Mouse (Mus musculus): ENCODE measurements around the gene Ifi202b. TPM values are rescaled to one million over a fixed set of nuclear protein-coding genes. Genes with fewer than 3 reads are reported as not detected.

The Ifi202b gene
- not detected for polyA plus RNA-seq (2017; shearing (Covaris generic))

GRCm38 (mm10) chr1:173982694-173983305 lies at the start of gene Ifi202b:
Ifi202b (minus strand) TSS chr1:173982744.

GRCm38 (mm10) chr1:174031698-174032097 lies 49.2 kb upstream of the Ifi202b start, which contains the start of gene Ifi205:
Ifi205 (minus strand) TSS chr1:174031810.

GRCm38 (mm10) chr1:173941924-173942779 lies 40.4 kb downstream of the Ifi202b start, which contains the start of the genes Mndal and Ifi203:
Mndal (minus strand) TSS chr1:173942491.
Ifi203 (minus strand) TSS chr1:173942672.

Other genes with a start within 250 kb of the Ifi202b start
- not detected for gene Ifi207, start 241.0 kb downstream of the Ifi202b start, polyA plus RNA-seq (2017; shearing (Covaris generic))
- not detected for gene Ifi204, start 215.8 kb downstream of the Ifi202b start, polyA plus RNA-seq (2017; shearing (Covaris generic))
- 0.24 TPM for gene Ifi211, start 69.7 kb downstream of the Ifi202b start, polyA plus RNA-seq (2017; shearing (Covaris generic))
- gene Mndal, start 40.3 kb downstream of the Ifi202b start, polyA plus RNA-seq (2017; shearing (Covaris generic)) = 242 TPM
- gene Ifi203, start 40.1 kb downstream of the Ifi202b start, polyA plus RNA-seq (2017; shearing (Covaris generic)) = 150 TPM
- gene Ifi205, start 49.1 kb upstream of the Ifi202b start, polyA plus RNA-seq (2017; shearing (Covaris generic)) = not detected
- not detected for gene Olfr433, start 58.0 kb upstream of the Ifi202b start, polyA plus RNA-seq (2017; shearing (Covaris generic))
- gene Olfr432, start 66.5 kb upstream of the Ifi202b start, polyA plus RNA-seq (2017; shearing (Covaris generic)) = 0.49 TPM
- not detected for gene Olfr430, start 83.9 kb upstream of the Ifi202b start, polyA plus RNA-seq (2017; shearing (Covaris generic))
- gene Olfr429, start 101.6 kb upstream of the Ifi202b start, polyA plus RNA-seq (2017; shearing (Covaris generic)) = not detected
- not detected for gene Olfr427, start 114.1 kb upstream of the Ifi202b start, polyA plus RNA-seq (2017; shearing (Covaris generic))
- gene Olfr231, start 138.4 kb upstream of the Ifi202b start, polyA plus RNA-seq (2017; shearing (Covaris generic)) = not detected
- not detected for gene Olfr424, start 148.8 kb upstream of the Ifi202b start, polyA plus RNA-seq (2017; shearing (Covaris generic))
- gene Olfr420, start 172.9 kb upstream of the Ifi202b start, polyA plus RNA-seq (2017; shearing (Covaris generic)) = not detected
- gene Spta1, start 190.0 kb upstream of the Ifi202b start, polyA plus RNA-seq (2017; shearing (Covaris generic)) = 0.04 TPM

Data from naive thymus-derived CD4-positive, alpha-beta T cell, adult 5 months (primary cell).